Mouse (Mus musculus) G1E (cell line): ENCODE measurements at regions not wholly inside any gene's neighbourhood (a gene's known extent, or its start where the extent isn't known, plus 50 kb on each side); places are given as distances from the start of the nearest gene placed in this dataset.

ENCODE experiments used
- CTCF ChIP-seq: IDR thresholded peaks from 2 replicates; pipeline ENCODE4 v1.5.1; 2012; ENCODE audit warnings: low read depth, low read length, inconsistent platforms, mixed read lengths
- GATA1 ChIP-seq: IDR thresholded peaks from 2 replicates; pipeline ENCODE4 v1.6.1; 2012; ENCODE audit warnings: borderline replicate concordance, low read length, inconsistent platforms, mixed read lengths
- GATA2 ChIP-seq: IDR thresholded peaks from 2 replicates; pipeline ENCODE4 v1.6.1; 2012; ENCODE audit warnings: low read depth, low read length, inconsistent platforms, borderline replicate concordance
- POLR2AphosphoS5 ChIP-seq: IDR thresholded peaks from 2 replicates; pipeline ENCODE4 v1.6.1; 2012; ENCODE audit warnings: low read depth, low read length, inconsistent platforms; ENCODE audit not compliant: insufficient replicate concordance
- TAL1 ChIP-seq: conservative IDR thresholded peaks from 2 replicates; pipeline ENCODE4 v1.6.1; 2012; ENCODE audit warnings: low read depth, low read length, inconsistent platforms, mixed read lengths

DNA sequence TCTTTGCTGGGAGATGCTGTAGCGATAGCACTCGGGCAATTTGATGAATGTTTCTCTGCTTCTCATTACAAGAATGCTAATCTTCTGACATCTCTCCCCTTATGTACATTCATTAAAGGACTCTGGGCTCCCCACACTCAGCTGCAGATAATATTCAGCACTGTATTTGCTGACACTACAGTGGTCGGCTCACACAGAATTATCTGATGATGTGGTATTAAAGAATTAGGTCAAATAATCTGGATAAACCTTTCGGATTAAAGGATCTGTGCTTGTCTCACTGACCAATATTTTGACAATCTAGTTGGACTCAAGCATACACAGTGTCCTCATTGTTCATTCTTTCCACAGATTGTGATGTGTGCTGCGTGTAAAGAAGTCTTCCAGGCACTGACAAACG, 308.8 kb upstream of the Castor2 start:
- TF ChIP-seq CTCF (no peak), TAL1 (no peak), POLR2AphosphoS5 (no peak), GATA1 (no peak), GATA2 (no peak)
